Mouse (Mus musculus) hindbrain, embryonic 15.5 days (tissue): Measurements from ENCODE around the gene Hs3st6. TPM values are rescaled to one million over a fixed set of nuclear protein-coding genes. Genes with fewer than 3 reads are reported as not detected.
A peak's percentile ranks its signal among the peaks of the same experiment; 100 is the strongest.

Experiments used
- ATAC-seq: fragments of 200-750 bp; cut with Nextera tagmentation; 2 replicates; pipeline ENCODE4 v1.8.0; 2017; ENCODE audit warnings: low read depth, moderate number of reproducible peaks, moderate TSS enrichment; ENCODE audit not compliant: low FRiP score
- H3K27ac ChIP-seq: fragments of 300-500 bp; sonication (generic); replicated peaks from 2 replicates; pipeline ENCODE4 v1.5.1; 2015; ENCODE audit warnings: mild to moderate bottlenecking, inconsistent platforms
- H3K27me3 ChIP-seq: fragments of 300-500 bp; sonication (generic); 2 replicates; pipeline ENCODE4 v1.6.1; 2015; ENCODE audit warnings: control low read depth, inconsistent platforms
- H3K36me3 ChIP-seq: fragments of 300-500 bp; sonication (generic); 2 replicates; pipeline ENCODE4 v1.6.1; 2015; ENCODE audit warnings: control low read depth, inconsistent platforms
- H3K4me1 ChIP-seq: fragments of 300-500 bp; sonication (generic); replicated peaks from 2 replicates; pipeline ENCODE4 v1.6.1; 2015; ENCODE audit warnings: control low read depth, inconsistent platforms
- H3K4me2 ChIP-seq: fragments of 300-500 bp; sonication (generic); 2 replicates; pipeline ENCODE4 v1.6.1; 2015; ENCODE audit warnings: moderate library complexity, mild to moderate bottlenecking, inconsistent platforms
- H3K4me3 ChIP-seq: fragments of 300-500 bp; sonication (generic); 2 replicates; pipeline ENCODE4 v1.5.1; 2015; ENCODE audit warnings: mild to moderate bottlenecking, inconsistent platforms
- H3K9ac ChIP-seq: fragments of 300-500 bp; sonication (generic); 2 replicates; pipeline ENCODE4 v1.6.1; 2015; ENCODE audit warnings: inconsistent platforms
- H3K9me3 ChIP-seq: fragments of 300-500 bp; sonication (generic); 2 replicates; pipeline ENCODE4 v1.6.1; 2016; ENCODE audit warnings: control low read depth, inconsistent platforms
- WGBS: fragments of 180-500 bp; shearing (Covaris S2); methylation state at CpG from one replicate; pipeline ENCODE4 v1.1.7; 2015; 5-methylcytosine and 5-hydroxymethylcytosine counted together
- polyA plus RNA-seq: library from polyadenylated mRNA; unstranded; fragments of >200 nt; fragmentation: Nextera tagmentation; extraction: Ambion mirVana; gene quantifications from 2 replicates; pipeline ENCODE4 v1.2.1, GENCODE M21; 2015

Gene Hs3st6
- polyA plus RNA-seq, 1 experiment from 2014 or later: 0.30 TPM

GRCm38 (mm10) chr17:24780821-24781220, 28.0 kb downstream of the Hs3st6 start:
- Histone ChIP-seq H3K9ac (no peak overlapping the region), H3K36me3 (no peaks in the 10 kb centered on the region), H3K4me1 (no peaks in the 10 kb centered on the region), H3K27ac (no peak overlapping the region), H3K27me3 (no peaks in the 10 kb centered on the region), H3K4me2 (no peak overlapping the region), H3K9me3 (no peaks in the 10 kb centered on the region), H3K4me3 (no peak overlapping the region)
- ATAC-seq: no peak
- WGBS: 79% methylated on average over 2 of the region's 2 CpGs

GRCm38 (mm10) chr17:24792190-24792589, 39.4 kb downstream of the Hs3st6 start:
- Histone ChIP-seq H3K9ac (no peak overlapping the region), H3K4me1 (no peaks in the 10 kb centered on the region), H3K4me3 (no peak overlapping the region), H3K27ac (no peak overlapping the region), H3K27me3 (no peaks in the 10 kb centered on the region), H3K36me3 (no peaks in the 10 kb centered on the region), H3K4me2 (no peak overlapping the region), H3K9me3 (no peaks in the 10 kb centered on the region)
- 75% methylated on average over 8 of the region's 8 CpGs for WGBS
- no peak for ATAC-seq

GRCm38 (mm10) chr17:24794791-24795190, 42.0 kb downstream of the Hs3st6 start:
- 71% methylated on average over 12 of the region's 12 CpGs for WGBS
- H3K36me3 ChIP-seq: no peaks in the 10 kb centered on the region
- no peaks in the 10 kb centered on the region for H3K9me3 ChIP-seq
- no peaks in the 10 kb centered on the region for H3K27me3 ChIP-seq
- H3K9ac ChIP-seq: no peak overlapping the region
- no peak overlapping the region for H3K4me2 ChIP-seq
- no peak for ATAC-seq
- no peaks in the 10 kb centered on the region for H3K4me1 ChIP-seq
- no peak overlapping the region for H3K4me3 ChIP-seq
- H3K27ac ChIP-seq: no peak overlapping the region

GRCm38 (mm10) chr17:24796969-24797368, 44.2 kb downstream of the Hs3st6 start:
- Histone ChIP-seq H3K9ac (no peak overlapping the region), H3K27me3 (no peaks in the 10 kb centered on the region), H3K27ac (no peak overlapping the region), H3K36me3 (no peaks in the 10 kb centered on the region), H3K9me3 (no peaks in the 10 kb centered on the region), H3K4me1 (no peaks in the 10 kb centered on the region), H3K4me3 (no peak overlapping the region), H3K4me2 (no peak overlapping the region)
- ATAC-seq: no peak
- 71% methylated on average over 3 of the region's 3 CpGs for WGBS

GRCm38 (mm10) chr17:24798229-24798628, 45.4 kb downstream of the Hs3st6 start:
- WGBS: 63% methylated on average over 9 of the region's 9 CpGs
- Histone ChIP-seq H3K27ac (no peak overlapping the region), H3K4me1 (no peaks in the 10 kb centered on the region), H3K9me3 (no peaks in the 10 kb centered on the region), H3K9ac (no peak overlapping the region), H3K36me3 (no peaks in the 10 kb centered on the region), H3K4me3 (no peak overlapping the region), H3K4me2 (no peak overlapping the region), H3K27me3 (peaks cover 7% of the 10 kb centered on the region)
- ATAC-seq: no peak

GRCm38 (mm10) chr17:24799476-24799875, 46.7 kb downstream of the Hs3st6 start:
- no peak for ATAC-seq
- H3K4me2 ChIP-seq: no peak overlapping the region
- WGBS: 92% methylated on average over 4 of the region's 4 CpGs

GRCm38 (mm10) chr17:24800524-24800923, 47.7 kb downstream of the Hs3st6 start:
- Histone ChIP-seq H3K27me3 (peaks cover 25% of the 10 kb centered on the region), H3K4me2 (no peak overlapping the region), H3K4me1 (peaks cover 11% of the 10 kb centered on the region; the same call in 1 of the 2 replicates), H3K36me3 (no peaks in the 10 kb centered on the region), H3K27ac (no peak overlapping the region), H3K9me3 (no peaks in the 10 kb centered on the region), H3K9ac (no peak overlapping the region), H3K4me3 (no peak overlapping the region)
- no peak for ATAC-seq
- 57% methylated on average over 3 of the region's 3 CpGs for WGBS

More at GRCm38 (mm10) chr17:24799476-24799875, 46.7 kb downstream of the Hs3st6 start:
- H3K27ac ChIP-seq: no peak overlapping the region
- peaks cover 18% of the 10 kb centered on the region for H3K27me3 ChIP-seq
- peaks cover 8% of the 10 kb centered on the region; the same call in 1 of the 2 replicates for H3K4me1 ChIP-seq
- H3K4me3 ChIP-seq: no peak overlapping the region
- H3K9me3 ChIP-seq: no peaks in the 10 kb centered on the region
- H3K9ac ChIP-seq: no peak overlapping the region
- no peaks in the 10 kb centered on the region for H3K36me3 ChIP-seq

GRCm38 (mm10) chr17:24803952-24804951, 51.5 kb downstream of the Hs3st6 start, which contains the start of gene Meiob:
TSS of gene Meiob (plus strand) at chr17:24804289.
- no peaks in the 10 kb centered on the region for H3K9me3 ChIP-seq
- peak; percentile 74 for ATAC-seq
- WGBS: under 1% methylated on average over 71 of the region's 71 CpGs

More at GRCm38 (mm10) chr17:24803952-24804951, 51.5 kb downstream of the Hs3st6 start, which contains the start of gene Meiob:
- Histone ChIP-seq H3K27ac (no peak within 1 kb of the TSS), H3K4me3 (peak within 1 kb of the TSS; percentile 60), H3K4me2 (peak within 1 kb of the TSS; percentile 84), H3K27me3 (peaks cover 46% of the 10 kb centered on the region), H3K36me3 (no peaks in the 10 kb centered on the region), H3K9ac (peak within 1 kb of the TSS; percentile 47), H3K4me1 (peaks cover 11% of the 10 kb centered on the region; the same call in 1 of the 2 replicates)

Other genes starting within 250 kb of the Hs3st6 start
- 88.7 and 91.0 TPM in 2 replicates for gene Traf7, start 225.1 kb upstream of the Hs3st6 start, polyA plus RNA-seq
- 6.3 and 8.2 TPM in 2 replicates for gene Rab26, start 218.8 kb upstream of the Hs3st6 start, polyA plus RNA-seq
- gene Pkd1, start 203.2 kb upstream of the Hs3st6 start, polyA plus RNA-seq: 22.6 and 30.3 TPM in 2 replicates
- 71.7 and 81.0 TPM in 2 replicates for gene Tsc2, start 120.4 kb upstream of the Hs3st6 start, polyA plus RNA-seq
- gene Nthl1, start 120.3 kb upstream of the Hs3st6 start, polyA plus RNA-seq: 11.4 and 11.6 TPM in 2 replicates
- 55.5 and 57.0 TPM in 2 replicates for gene Slc9a3r2, start 102.7 kb upstream of the Hs3st6 start, polyA plus RNA-seq
- 0.31 and 0.54 TPM in 2 replicates for gene Npw, start 94.5 kb upstream of the Hs3st6 start, polyA plus RNA-seq
- 20.6 and 24.5 TPM in 2 replicates for gene Zfp598, start 83.3 kb upstream of the Hs3st6 start, polyA plus RNA-seq
- gene Syngr3, start 63.0 kb upstream of the Hs3st6 start, polyA plus RNA-seq: 234 and 241 TPM in 2 replicates
- 36.5 and 36.6 TPM in 2 replicates for gene Gfer, start 56.8 kb upstream of the Hs3st6 start, polyA plus RNA-seq
- 1.5 and 2.3 TPM in 2 replicates for gene Noxo1, start 56.8 kb upstream of the Hs3st6 start, polyA plus RNA-seq
- gene Tbl3, start 45.3 kb upstream of the Hs3st6 start, polyA plus RNA-seq: 64.2 and 64.9 TPM in 2 replicates
- not detected in 2 replicates for gene Rnf151, start 34.9 kb upstream of the Hs3st6 start, polyA plus RNA-seq
- 753 and 774 TPM in 2 replicates for gene Rps2, start 34.9 kb upstream of the Hs3st6 start, polyA plus RNA-seq
- 290 TPM in 2 replicates for gene Ndufb10, start 28.5 kb upstream of the Hs3st6 start, polyA plus RNA-seq
- 0.22 TPM in 1 of 2 replicates, not detected in the other for gene Rpl3l, start 25.2 kb upstream of the Hs3st6 start, polyA plus RNA-seq
- 19.4 and 20.8 TPM in 2 replicates for gene Msrb1, start 16.3 kb upstream of the Hs3st6 start, polyA plus RNA-seq
- not detected in 2 replicates for gene Meiob, start 51.3 kb downstream of the Hs3st6 start, polyA plus RNA-seq
- gene Hagh, start 87.2 kb downstream of the Hs3st6 start, polyA plus RNA-seq: 71.8 and 72.1 TPM in 2 replicates
- 20.5 and 20.7 TPM in 2 replicates for gene Fahd1, start 97.4 kb downstream of the Hs3st6 start, polyA plus RNA-seq
- 0.12 and 0.24 TPM in 2 replicates for gene Igfals, start 113.0 kb downstream of the Hs3st6 start, polyA plus RNA-seq
- 62.7 and 65.2 TPM in 2 replicates for gene Nubp2, start 133.4 kb downstream of the Hs3st6 start, polyA plus RNA-seq
- 78.5 and 87.6 TPM in 2 replicates for gene Spsb3, start 133.7 kb downstream of the Hs3st6 start, polyA plus RNA-seq
- gene Eme2, start 142.1 kb downstream of the Hs3st6 start, polyA plus RNA-seq: 27.0 and 30.5 TPM in 2 replicates
- gene Mrps34, start 142.1 kb downstream of the Hs3st6 start, polyA plus RNA-seq: 80.1 and 82.3 TPM in 2 replicates
- 81.6 and 85.5 TPM in 2 replicates for gene Nme3, start 143.5 kb downstream of the Hs3st6 start, polyA plus RNA-seq
- gene Mapk8ip3, start 184.0 kb downstream of the Hs3st6 start, polyA plus RNA-seq: 92.2 and 101 TPM in 2 replicates
- gene Jpt2, start 207.7 kb downstream of the Hs3st6 start, polyA plus RNA-seq: 101 and 112 TPM in 2 replicates